Mouse (Mus musculus) CH12.LX (cell line): ENCODE measurements at regions not wholly inside any gene's neighbourhood (a gene's known extent, or its start where the extent isn't known, plus 50 kb on each side); places are given as distances from the start of the nearest gene placed in this dataset.

Experiments
- CTCF ChIP-seq, 2 experiments: IDR thresholded peaks in 1 of 2; conservative IDR thresholded peaks in 1 of 2; 2 replicates each; pipeline ENCODE4 v1.5.1; 2011 to 2012; ENCODE audit warnings: low read depth in 2 of 2, low read length in 2 of 2, improper control_type of control experiment in 1 of 2, inconsistent platforms in 1 of 2, mild to moderate bottlenecking in 1 of 2, moderate library complexity in 1 of 2
- EP300 ChIP-seq: IDR thresholded peaks from 2 replicates; pipeline ENCODE4 v1.6.1; 2011; ENCODE audit warnings: low read length, improper control_type of control experiment
- HCFC1 ChIP-seq: IDR thresholded peaks from 2 replicates; pipeline ENCODE4 v1.6.1; 2012; ENCODE audit warnings: low read depth, mild to moderate bottlenecking, inconsistent platforms, low read length, improper control_type of control experiment
- POLR2A ChIP-seq: IDR thresholded peaks from 2 replicates; pipeline ENCODE4 v1.6.1; 2011; ENCODE audit warnings: low read depth, mild to moderate bottlenecking, improper control_type of control experiment, low read length

DNA sequence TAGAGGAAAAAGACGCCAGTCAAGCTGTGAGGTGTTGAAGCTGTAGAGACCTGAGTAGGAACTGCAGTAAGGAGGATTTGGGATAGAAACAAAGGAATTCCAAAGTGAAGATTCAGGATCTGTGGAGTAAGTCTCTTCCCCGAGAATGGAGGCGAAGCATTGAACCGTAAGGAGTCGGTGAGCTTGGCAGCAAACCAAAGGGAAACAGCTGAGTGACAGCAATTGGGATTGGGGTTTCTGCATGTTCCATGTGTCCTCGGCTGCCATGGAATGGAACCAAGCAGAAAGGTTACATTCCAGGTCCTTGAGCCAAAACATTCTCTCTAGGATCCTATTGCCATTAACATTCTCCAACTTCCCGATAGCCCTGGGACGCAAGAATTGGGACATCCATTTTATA is 152.9 kb downstream of the Pja1 start:
- TF ChIP-seq CTCF (conservative IDR thresholded peaks at IDR 0.05 in 1 of 2, IDR thresholded peaks at IDR 0.05 in 1 of 2; ENCODE audit: low read depth in 2 of 2, low read length in 2 of 2) (no peak), POLR2A (no peak), EP300 (no peak), HCFC1 (no peak)
